Mouse (Mus musculus) heart, postnatal 0 days (tissue): ENCODE measurements around the gene Lman1l.
A peak's percentile ranks its signal among the peaks of the same experiment; 100 is the strongest.

Source experiments
- CTCF ChIP-seq: IDR thresholded peaks from 2 replicates; pipeline ENCODE4 v1.5.1; 2016; ENCODE audit warnings: antibody characterized with exemption, control low read depth, low read depth
- EP300 ChIP-seq: IDR thresholded peaks from 2 replicates; pipeline ENCODE4 v1.6.1; 2016; ENCODE audit warnings: antibody characterized with exemption, low read depth

- TF ChIP-seq CTCF (peak; percentile 31; the same call in 1 of the 2 replicates), EP300 (no peak)
Measured at GRCm38 (mm10) chr9:57633481-57634024, 13.0 kb upstream of the Lman1l start.
